Comparison of ENCODE assay signal across 25 mouse cellular contexts in the genomic region with DNA sequence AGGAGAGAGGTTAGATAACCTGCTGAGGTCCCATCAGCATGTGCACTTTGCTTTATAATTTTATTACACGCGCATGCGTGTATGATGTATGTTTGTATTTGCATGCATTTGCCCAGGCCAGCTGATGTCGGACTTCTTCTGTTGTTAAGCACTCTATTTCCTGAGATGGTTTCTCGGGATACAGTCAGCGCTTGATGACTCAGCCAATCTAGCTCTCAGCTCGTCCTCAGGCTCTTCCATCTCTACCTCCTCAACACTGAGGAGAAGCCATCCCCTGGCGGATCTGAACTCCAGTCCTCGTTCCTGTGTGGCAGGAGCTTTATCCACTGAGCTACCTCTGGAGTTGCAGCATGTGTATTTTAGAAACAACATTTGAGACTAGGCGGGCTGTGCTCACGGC. TPM values are rescaled to one million over a fixed set of nuclear protein-coding genes. Genes with fewer than 3 reads are reported as not detected.
"Had no signal": no experiment of that assay in that cellular context is flagged by ENCODE, and none has a peak within 500 bp of the region (broad histone marks: within the 10 kb centered on the region; RNA-seq: fewer than 3 reads in every experiment).

No protein-coding gene starts in this region.

- H3K9ac ChIP-seq: limb, embryonic 12.5 days; limb, embryonic 15.5 days; liver, embryonic 14.5 days; liver, postnatal 0 days; lung, embryonic 14.5 days; midbrain, embryonic 12.5 days; midbrain, embryonic 15.5 days; neural tube, embryonic 12.5 days; neural tube, embryonic 15.5 days had no signal

- H3K4me2 ChIP-seq: limb, embryonic 12.5 days; limb, embryonic 15.5 days; liver, embryonic 11.5 days; lung, embryonic 14.5 days; midbrain, embryonic 12.5 days; midbrain, embryonic 15.5 days; neural tube, embryonic 12.5 days; neural tube, embryonic 15.5 days had no signal

- DNase-seq: kidney, adult 2 months; kidney, postnatal 25 days; layer of hippocampus, postnatal 36 days; left cerebral cortex, postnatal 4 days; liver, postnatal 0 days; lung, embryonic 14.5 days; retina, postnatal 1 day; right cerebral cortex, postnatal 14 days; right cerebral cortex, postnatal 4 days; thymus, adult 18-20 months; thymus, postnatal 14 days; thymus, postnatal 4 days had no signal

- ATAC-seq: liver, postnatal 0 days; lung, postnatal 0 days; midbrain, embryonic 15.5 days had no signal

- H3K4me3 ChIP-seq: left cerebral cortex, adult 2 months; limb, embryonic 12.5 days; limb, embryonic 15.5 days; midbrain, embryonic 12.5 days; midbrain, embryonic 15.5 days; neural tube, embryonic 12.5 days; neural tube, embryonic 15.5 days had no signal

- H3K9me3 ChIP-seq: limb, embryonic 12.5 days; limb, embryonic 15.5 days; midbrain, embryonic 12.5 days; midbrain, embryonic 15.5 days; neural tube, embryonic 12.5 days; neural tube, embryonic 15.5 days had no signal

- H3K27me3 ChIP-seq: limb, embryonic 15.5 days; midbrain, embryonic 12.5 days; midbrain, embryonic 15.5 days; neural tube, embryonic 12.5 days; neural tube, embryonic 15.5 days had no signal

- H3K36me3 ChIP-seq: limb, embryonic 12.5 days; limb, embryonic 15.5 days; midbrain, embryonic 12.5 days; midbrain, embryonic 15.5 days; neural tube, embryonic 12.5 days; neural tube, embryonic 15.5 days had no signal

- H3K27ac ChIP-seq: kidney, postnatal 0 days; left cerebral cortex, adult 2 months; limb, embryonic 12.5 days; limb, embryonic 15.5 days; liver, embryonic 14.5 days; macrophage; midbrain, embryonic 12.5 days; midbrain, embryonic 15.5 days; neural tube, embryonic 12.5 days; neural tube, embryonic 15.5 days; stomach, postnatal 0 days had no signal

RNA-seq across cellular contexts. Expression of a gene that starts 44.5 kb away (rescaled TPM):
- polyA plus RNA-seq: macrophage had no signal
